Mouse (Mus musculus) ES-Bruce4 (cell line): Measurements from ENCODE around the gene Urgcp.

ENCODE experiments used
- CTCF ChIP-seq: IDR thresholded peaks from one replicate; pipeline ENCODE4 v1.8.1; 2011; ENCODE audit warnings: low read depth, low read length
- EP300 ChIP-seq: IDR thresholded peaks from 2 replicates; pipeline ENCODE4 v1.6.1; 2011; ENCODE audit warnings: low read depth, low read length; ENCODE audit not compliant: insufficient read depth
- POLR2A ChIP-seq: IDR thresholded peaks from one replicate; pipeline ENCODE4 v1.8.1; 2011; ENCODE audit warnings: low read length; ENCODE audit not compliant: insufficient read depth

- TF ChIP-seq CTCF, result no peak
- TF ChIP-seq POLR2A, result no peak
- no peak for TF ChIP-seq EP300
These were observed 33.1 kb upstream of the Urgcp start for GRCm38 (mm10) chr11:5795290-5795689.
